Mouse (Mus musculus): ENCODE data around the gene Tnnt3. TPM values are rescaled to one million over a fixed set of nuclear protein-coding genes. Genes with fewer than 3 reads are reported as not detected.

The Tnnt3 gene
- polyA plus RNA-seq, 1 experiment from 2014 or later, result 8.0 TPM

- no peak overlapping the region for H3K4me2 ChIP-seq (replicated peaks; ENCODE audit: low read depth)
- no peak for TF ChIP-seq EP300 (optimal IDR thresholded peaks at IDR 0.05)
- TF ChIP-seq CTCF (IDR thresholded peaks at IDR 0.05; ENCODE audit: low read depth), result no peak
- H3K36me3 ChIP-seq (ENCODE audit: control insufficient read depth, insufficient read depth, low read length), result no peaks in the 10 kb centered on the region
- H3K9ac ChIP-seq (ENCODE audit: low read length), result no peak overlapping the region
- no peak overlapping the region for H3K4me3 ChIP-seq (ENCODE audit: low read depth, low read length)
- H3K4me1 ChIP-seq (replicated peaks; ENCODE audit: control insufficient read depth, insufficient read depth), result peaks cover 11% of the 10 kb centered on the region
- no peak overlapping the region for H3K27ac ChIP-seq (replicated peaks)
- WGBS, result 36% methylated on average over 11 of the region's 11 CpGs
- ATAC-seq (ENCODE audit: low FRiP score, low TSS enrichment), result no peak
- no peak for DNase-seq (ENCODE audit: low spot score)
- H3K27me3 ChIP-seq (ENCODE audit: control insufficient read depth, insufficient read depth, low read length), result no peaks in the 10 kb centered on the region
- H3K9me3 ChIP-seq (ENCODE audit: control insufficient read depth, low read length), result no peaks in the 10 kb centered on the region
Measured at GRCm38 (mm10) chr7:142553417-142554335, 55.0 kb downstream of the Tnnt3 start.

- ATAC-seq (ENCODE audit: low FRiP score, low TSS enrichment) (no peak), DNase-seq (ENCODE audit: low spot score) (no peak)
- TF ChIP-seq CTCF (IDR thresholded peaks at IDR 0.05; ENCODE audit: low read depth) (no peak), EP300 (optimal IDR thresholded peaks at IDR 0.05) (no peak)
- Histone ChIP-seq H3K27me3 (ENCODE audit: control insufficient read depth, insufficient read depth, low read length) (no peaks in the 10 kb centered on the region), H3K9me3 (ENCODE audit: control insufficient read depth, low read length) (no peaks in the 10 kb centered on the region), H3K9ac (ENCODE audit: low read length) (no peak overlapping the region), H3K4me1 (replicated peaks; ENCODE audit: control insufficient read depth, insufficient read depth) (peaks cover 11% of the 10 kb centered on the region), H3K36me3 (ENCODE audit: control insufficient read depth, insufficient read depth, low read length) (no peaks in the 10 kb centered on the region), H3K4me3 (ENCODE audit: low read depth, low read length) (no peak overlapping the region), H3K27ac (replicated peaks) (no peak overlapping the region), H3K4me2 (replicated peaks; ENCODE audit: low read depth) (no peak overlapping the region)
- WGBS, result 11% methylated on average over 1 of the region's 1 CpGs
Measured at GRCm38 (mm10) chr7:142554625-142555024, 56.0 kb downstream of the Tnnt3 start.

GRCm38 (mm10) chr7:142555366-142556088 is 56.9 kb downstream of the Tnnt3 start:
- H3K27me3 ChIP-seq (ENCODE audit: control insufficient read depth, insufficient read depth, low read length), result no peaks in the 10 kb centered on the region
- H3K4me3 ChIP-seq (ENCODE audit: low read depth, low read length), result no peak overlapping the region
- H3K36me3 ChIP-seq (ENCODE audit: control insufficient read depth, insufficient read depth, low read length), result no peaks in the 10 kb centered on the region
- peaks cover 11% of the 10 kb centered on the region for H3K4me1 ChIP-seq (replicated peaks; ENCODE audit: control insufficient read depth, insufficient read depth)
- H3K27ac ChIP-seq (replicated peaks), result no peak overlapping the region
- no peak overlapping the region for H3K9ac ChIP-seq (ENCODE audit: low read length)
- no peak for ATAC-seq (ENCODE audit: low FRiP score, low TSS enrichment)
- DNase-seq (ENCODE audit: low spot score), result no peak
- no peaks in the 10 kb centered on the region for H3K9me3 ChIP-seq (ENCODE audit: control insufficient read depth, low read length)
- TF ChIP-seq CTCF (IDR thresholded peaks at IDR 0.05; ENCODE audit: low read depth), result peak; percentile 33; the same call in 1 of the 2 replicates
- no peak for TF ChIP-seq EP300 (optimal IDR thresholded peaks at IDR 0.05)
- 88% methylated on average over 8 of the region's 8 CpGs for WGBS
- H3K4me2 ChIP-seq (replicated peaks; ENCODE audit: low read depth), result no peak overlapping the region

GRCm38 (mm10) chr7:142556089-142556476 is 57.4 kb downstream of the Tnnt3 start:
- 79% methylated on average over 2 of the region's 2 CpGs for WGBS
- ATAC-seq (ENCODE audit: low FRiP score, low TSS enrichment) (no peak), DNase-seq (ENCODE audit: low spot score) (no peak)
- no peaks in the 10 kb centered on the region for H3K27me3 ChIP-seq (ENCODE audit: control insufficient read depth, insufficient read depth, low read length)
- H3K27ac ChIP-seq (replicated peaks), result no peak overlapping the region
- no peak overlapping the region for H3K4me2 ChIP-seq (replicated peaks; ENCODE audit: low read depth)
- no peak overlapping the region for H3K9ac ChIP-seq (ENCODE audit: low read length)
- no peak for TF ChIP-seq CTCF (IDR thresholded peaks at IDR 0.05; ENCODE audit: low read depth)
- no peak for TF ChIP-seq EP300 (optimal IDR thresholded peaks at IDR 0.05)
- H3K4me1 ChIP-seq (replicated peaks; ENCODE audit: control insufficient read depth, insufficient read depth), result peaks cover 11% of the 10 kb centered on the region
- no peaks in the 10 kb centered on the region for H3K9me3 ChIP-seq (ENCODE audit: control insufficient read depth, low read length)
- no peaks in the 10 kb centered on the region for H3K36me3 ChIP-seq (ENCODE audit: control insufficient read depth, insufficient read depth, low read length)
- H3K4me3 ChIP-seq (ENCODE audit: low read depth, low read length), result no peak overlapping the region

GRCm38 (mm10) chr7:142557696-142558095 is 59.1 kb downstream of the Tnnt3 start:
- Histone ChIP-seq H3K4me1 (replicated peaks; ENCODE audit: control insufficient read depth, insufficient read depth) (peaks cover 11% of the 10 kb centered on the region), H3K4me3 (ENCODE audit: low read depth, low read length) (no peak overlapping the region), H3K27me3 (ENCODE audit: control insufficient read depth, insufficient read depth, low read length) (no peaks in the 10 kb centered on the region), H3K36me3 (ENCODE audit: control insufficient read depth, insufficient read depth, low read length) (no peaks in the 10 kb centered on the region), H3K9me3 (ENCODE audit: control insufficient read depth, low read length) (no peaks in the 10 kb centered on the region), H3K9ac (ENCODE audit: low read length) (no peak overlapping the region), H3K27ac (replicated peaks) (no peak overlapping the region), H3K4me2 (replicated peaks; ENCODE audit: low read depth) (no peak overlapping the region)
- ATAC-seq (ENCODE audit: low FRiP score, low TSS enrichment) (no peak), DNase-seq (ENCODE audit: low spot score) (no peak)
- WGBS, result 46% methylated on average over 6 of the region's 6 CpGs
- TF ChIP-seq EP300 (optimal IDR thresholded peaks at IDR 0.05) (no peak), CTCF (IDR thresholded peaks at IDR 0.05; ENCODE audit: low read depth) (no peak)

Data from stomach, postnatal 0 days (tissue).